Mouse (Mus musculus): ENCODE measurements around the gene Hnrnpul2. TPM values are rescaled to one million over a fixed set of nuclear protein-coding genes. Genes with fewer than 3 reads are reported as not detected.

Hnrnpul2 gene
- 6.4 and 6.8 TPM in 2 replicates for polyA plus RNA-seq (2015; fragmentation: Nextera tagmentation; extraction: Ambion mirVana)

GRCm38 (mm10) chr19:8819596-8820423 is at the start of gene Hnrnpul2:
Hnrnpul2 (plus strand) TSS chr19:8820010.
- Histone ChIP-seq H3K27me3 (no peaks in the 10 kb centered on the region), H3K9me3 (replicated peaks) (no peaks in the 10 kb centered on the region), H3K4me1 (peaks cover 58% of the 10 kb centered on the region), H3K4me2 (peak within 1 kb of the TSS; percentile 92), H3K36me3 (ENCODE audit: poor library complexity, severe bottlenecking) (peaks cover 43% of the 10 kb centered on the region), H3K27ac (peak within 1 kb of the TSS; percentile 99), H3K9ac (peak within 1 kb of the TSS; percentile 99), H3K4me3 (peak within 1 kb of the TSS; percentile 100)
- peak; percentile 96 for ATAC-seq
- under 1% methylated on average over 74 of the region's 83 CpGs for WGBS

- peak; percentile 62 for ATAC-seq
- H3K4me2 ChIP-seq, result peak within 1 kb of the TSS; percentile 75
- H3K4me1 ChIP-seq, result peaks cover 37% of the 10 kb centered on the region
- 20% methylated on average over 29 of the region's 29 CpGs for WGBS
- H3K27ac ChIP-seq, result peak within 1 kb of the TSS; percentile 91
- peaks cover 70% of the 10 kb centered on the region for H3K36me3 ChIP-seq (ENCODE audit: poor library complexity, severe bottlenecking)
- H3K9ac ChIP-seq, result peak within 1 kb of the TSS; percentile 96
- peaks cover 1% of the 10 kb centered on the region; the same call in 1 of the 2 replicates for H3K9me3 ChIP-seq (replicated peaks)
- no peaks in the 10 kb centered on the region for H3K27me3 ChIP-seq
- H3K4me3 ChIP-seq, result peak within 1 kb of the TSS; percentile 86
These were observed 49.1 kb upstream of the Hnrnpul2 start, which contains the start of gene Tmem223 for GRCm38 (mm10) chr19:8770567-8771270. Tmem223 (plus strand) TSS chr19:8770996.

GRCm38 (mm10) chr19:8772996-8773395 is 46.8 kb upstream of the Hnrnpul2 start:
- peaks cover 52% of the 10 kb centered on the region for H3K36me3 ChIP-seq (ENCODE audit: poor library complexity, severe bottlenecking)
- 0 out of 2 replicates have a peak overlapping the region, but pooled peaks have one; percentile 96 for H3K9ac ChIP-seq
- no peak for ATAC-seq
- H3K4me1 ChIP-seq, result peaks cover 38% of the 10 kb centered on the region
- H3K4me2 ChIP-seq, result peak overlapping the region; percentile 100
- WGBS, result 87% methylated on average over 5 of the region's 5 CpGs
- no peaks in the 10 kb centered on the region for H3K9me3 ChIP-seq (replicated peaks)
- peak overlapping the region; percentile 99; the same call in 1 of the 2 replicates for H3K27ac ChIP-seq
- 0 out of 2 replicates have a peak overlapping the region, but pooled peaks have one; percentile 70 for H3K4me3 ChIP-seq
- no peaks in the 10 kb centered on the region for H3K27me3 ChIP-seq

- ATAC-seq, result no peak
- peak overlapping the region; percentile 99; the same call in 1 of the 2 replicates for H3K27ac ChIP-seq
- H3K36me3 ChIP-seq (ENCODE audit: poor library complexity, severe bottlenecking), result peaks cover 52% of the 10 kb centered on the region
- 68% methylated on average over 6 of the region's 6 CpGs for WGBS
- no peaks in the 10 kb centered on the region for H3K27me3 ChIP-seq
- H3K9ac ChIP-seq, result peak overlapping the region; percentile 96
- H3K4me2 ChIP-seq, result peak overlapping the region; percentile 100
- peaks cover 38% of the 10 kb centered on the region for H3K4me1 ChIP-seq
- H3K9me3 ChIP-seq (replicated peaks), result no peaks in the 10 kb centered on the region
- peak overlapping the region; percentile 70 for H3K4me3 ChIP-seq
These were observed 46.4 kb upstream of the Hnrnpul2 start for GRCm38 (mm10) chr19:8773409-8773808.

- WGBS, result under 1% methylated on average over 68 of the region's 68 CpGs
- Histone ChIP-seq H3K4me1 (peaks cover 38% of the 10 kb centered on the region), H3K4me2 (peak within 1 kb of the TSS; percentile 100), H3K36me3 (ENCODE audit: poor library complexity, severe bottlenecking) (peaks cover 49% of the 10 kb centered on the region), H3K9ac (peak within 1 kb of the TSS; percentile 96), H3K27ac (peak within 1 kb of the TSS; percentile 99), H3K27me3 (no peaks in the 10 kb centered on the region), H3K9me3 (replicated peaks) (no peaks in the 10 kb centered on the region), H3K4me3 (peak within 1 kb of the TSS; percentile 70)
- ATAC-seq, result peak; percentile 95
These were observed 45.5 kb upstream of the Hnrnpul2 start, which contains the start of gene Tmem179b for GRCm38 (mm10) chr19:8774086-8774835. Tmem179b (minus strand) TSS chr19:8774467.

GRCm38 (mm10) chr19:8774951-8775421 is 44.8 kb upstream of the Hnrnpul2 start:
- 6% methylated on average over 20 of the region's 20 CpGs for WGBS
- Histone ChIP-seq H3K27ac (peak overlapping the region; percentile 99), H3K4me2 (peak overlapping the region; percentile 100), H3K9me3 (replicated peaks) (no peaks in the 10 kb centered on the region), H3K4me1 (peaks cover 38% of the 10 kb centered on the region), H3K27me3 (no peaks in the 10 kb centered on the region), H3K36me3 (ENCODE audit: poor library complexity, severe bottlenecking) (peaks cover 46% of the 10 kb centered on the region), H3K4me3 (peak overlapping the region; percentile 70), H3K9ac (peak overlapping the region; percentile 96)
- ATAC-seq, result no peak

GRCm38 (mm10) chr19:8786008-8786781 is 33.6 kb upstream of the Hnrnpul2 start, which contains the start of gene Taf6l:
Taf6l (minus strand) TSS chr19:8786417.
- Histone ChIP-seq H3K36me3 (ENCODE audit: poor library complexity, severe bottlenecking) (peaks cover 37% of the 10 kb centered on the region), H3K9ac (peak within 1 kb of the TSS; percentile 71), H3K27me3 (no peaks in the 10 kb centered on the region), H3K9me3 (replicated peaks) (no peaks in the 10 kb centered on the region), H3K4me1 (peaks cover 15% of the 10 kb centered on the region), H3K4me3 (peak within 1 kb of the TSS; percentile 76), H3K27ac (peak within 1 kb of the TSS; percentile 68), H3K4me2 (peak within 1 kb of the TSS; percentile 78)
- peak; percentile 100 for ATAC-seq
- 1% methylated on average over 32 of the region's 32 CpGs for WGBS

- Histone ChIP-seq H3K36me3 (ENCODE audit: poor library complexity, severe bottlenecking) (peaks cover 31% of the 10 kb centered on the region), H3K4me1 (peaks cover 15% of the 10 kb centered on the region), H3K9me3 (replicated peaks) (no peaks in the 10 kb centered on the region), H3K27me3 (no peaks in the 10 kb centered on the region), H3K4me2 (no peak overlapping the region), H3K27ac (peak overlapping the region; percentile 3; the same call in 1 of the 2 replicates), H3K9ac (no peak overlapping the region), H3K4me3 (no peak overlapping the region)
- WGBS, result 23% methylated on average over 3 of the region's 3 CpGs
- no peak for ATAC-seq
These were observed 31.3 kb upstream of the Hnrnpul2 start for GRCm38 (mm10) chr19:8788521-8788920.

- H3K27me3 ChIP-seq, result no peaks in the 10 kb centered on the region
- H3K4me2 ChIP-seq, result no peak overlapping the region
- H3K4me3 ChIP-seq, result no peak overlapping the region
- 29% methylated on average over 1 of the region's 1 CpGs for WGBS
- no peaks in the 10 kb centered on the region for H3K9me3 ChIP-seq (replicated peaks)
- H3K4me1 ChIP-seq, result peaks cover 15% of the 10 kb centered on the region
- peak overlapping the region; percentile 3; the same call in 1 of the 2 replicates for H3K27ac ChIP-seq
- H3K9ac ChIP-seq, result no peak overlapping the region
- H3K36me3 ChIP-seq (ENCODE audit: poor library complexity, severe bottlenecking), result peaks cover 31% of the 10 kb centered on the region
- ATAC-seq, result no peak
These were observed 30.6 kb upstream of the Hnrnpul2 start for GRCm38 (mm10) chr19:8789171-8789570.

GRCm38 (mm10) chr19:8790171-8790570 is 29.6 kb upstream of the Hnrnpul2 start:
- H3K9me3 ChIP-seq (replicated peaks), result no peaks in the 10 kb centered on the region
- no peaks in the 10 kb centered on the region for H3K27me3 ChIP-seq
- no peak overlapping the region for H3K27ac ChIP-seq
- peaks cover 12% of the 10 kb centered on the region for H3K4me1 ChIP-seq
- H3K9ac ChIP-seq, result no peak overlapping the region
- WGBS, result 83% methylated on average over 7 of the region's 7 CpGs
- ATAC-seq, result no peak
- H3K4me3 ChIP-seq, result no peak overlapping the region
- no peak overlapping the region for H3K4me2 ChIP-seq
- H3K36me3 ChIP-seq (ENCODE audit: poor library complexity, severe bottlenecking), result peaks cover 38% of the 10 kb centered on the region
